Mouse (Mus musculus) cerebellum, postnatal 10 days (tissue): ENCODE results near the gene Dync1h1.
"Not testable (repeated sequence)": the region's sequence is repeated elsewhere in the genome, so short reads cannot be mapped to it uniquely, and the experiment has no call there.

Source experiments
- DNase-seq, 2 experiments: peaks; one replicate each; pipeline ENCODE4 v3.0.0; 2021; ENCODE audit warnings: mixed read lengths in 2 of 2

The Dync1h1 gene

GRCm38 (mm10) chr12:110696975-110697400, 95.7 kb downstream of the Dync1h1 start:
- no peak for DNase-seq

DNA sequence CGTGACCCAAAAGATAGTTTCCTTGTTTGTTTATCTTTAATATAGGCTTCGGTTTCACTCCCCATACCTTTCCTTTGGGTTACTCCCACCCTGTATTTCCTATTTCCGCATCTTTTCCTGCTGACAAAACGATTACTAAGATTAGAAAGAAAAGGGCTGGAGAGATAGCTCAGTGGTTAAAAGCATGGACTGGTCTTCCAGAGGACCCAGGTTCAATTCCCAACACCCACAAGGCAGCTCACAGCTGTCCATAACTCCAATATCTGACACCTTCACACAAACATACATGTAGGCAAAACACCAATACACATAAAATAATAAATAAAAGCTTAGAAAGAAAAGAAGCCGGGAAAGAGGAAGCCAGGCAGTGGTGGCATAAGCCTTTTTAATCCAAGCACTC, 96.2 kb downstream of the Dync1h1 start:
- no peak for DNase-seq

DNA sequence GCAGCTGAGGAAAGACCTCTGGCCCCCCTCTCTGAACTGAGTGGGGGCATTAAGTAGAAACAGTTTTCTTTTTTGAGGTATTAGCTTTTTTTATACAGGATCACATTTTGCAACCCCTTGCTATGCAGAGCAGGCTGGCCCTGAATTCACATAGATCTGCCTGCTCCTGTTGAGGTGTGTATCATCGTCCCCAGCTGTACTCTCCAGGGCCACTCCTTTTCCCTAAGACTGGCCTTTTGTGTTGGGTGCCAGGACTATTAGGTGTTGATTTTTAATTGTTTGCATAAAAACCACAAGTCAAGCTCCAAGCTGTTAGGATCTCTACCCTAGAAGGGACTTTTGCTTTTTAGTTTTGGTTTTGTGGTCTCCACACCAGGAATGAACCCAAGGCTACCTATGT, 96.8 kb downstream of the Dync1h1 start:
- DNase-seq = no peak

- no peak for DNase-seq
Measured at GRCm38 (mm10) chr12:110698523-110699170, 97.4 kb downstream of the Dync1h1 start.

- no peak for DNase-seq
Measured at GRCm38 (mm10) chr12:110699171-110699547, 97.9 kb downstream of the Dync1h1 start.

- no peak for DNase-seq
Measured at GRCm38 (mm10) chr12:110700730-110701129, 99.5 kb downstream of the Dync1h1 start.

- DNase-seq = not testable (repeated sequence)
Measured at GRCm38 (mm10) chr12:110701363-110701762, 100.1 kb downstream of the Dync1h1 start.

DNA sequence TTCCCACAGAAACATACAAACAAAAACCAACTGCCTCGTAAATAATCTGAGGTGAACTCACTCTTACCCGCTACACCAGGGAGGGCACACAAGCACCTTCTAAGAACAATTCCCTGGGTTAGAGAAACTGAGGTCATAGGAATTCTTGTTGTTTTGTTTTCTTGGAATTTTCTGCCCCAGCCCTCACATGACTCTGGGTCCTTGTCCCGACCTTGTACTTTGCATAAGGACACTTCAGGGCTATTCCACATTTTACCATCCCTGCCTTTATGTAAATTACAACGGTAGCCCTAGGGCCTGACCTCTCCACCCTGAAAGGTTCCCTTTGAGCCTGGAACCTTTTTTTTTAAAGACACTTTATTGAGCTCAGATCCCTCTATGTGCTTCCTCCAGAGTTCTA, 101.3 kb downstream of the Dync1h1 start, which contains the start of gene Hsp90aa1:
TSS of gene Hsp90aa1 (minus strand) at position 173 of the 400 bp plus-strand sequence.
- DNase-seq = no peak

DNA sequence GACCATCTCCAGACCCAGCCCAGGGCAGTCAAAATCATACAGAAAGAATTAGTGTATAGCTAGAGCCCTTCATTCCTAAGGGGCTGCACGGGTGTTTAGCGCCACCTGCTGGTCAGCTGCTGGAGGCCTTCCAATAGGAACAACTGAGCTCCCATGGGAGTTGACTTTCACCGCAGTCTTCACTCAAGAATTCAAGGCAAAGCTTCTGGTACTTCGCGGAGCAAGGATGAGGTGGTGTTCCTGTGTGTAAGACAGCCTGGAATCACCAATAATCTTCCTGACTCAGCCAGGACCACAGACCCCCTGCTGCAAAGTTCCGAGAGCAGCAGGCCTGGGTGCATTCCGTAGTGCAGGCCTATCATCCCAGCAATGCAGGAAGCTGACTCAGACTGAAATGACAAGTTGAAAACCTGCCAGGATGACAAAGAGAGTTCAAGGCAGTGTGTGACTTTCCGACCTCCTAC, 101.8 kb downstream of the Dync1h1 start:
- DNase-seq = peak; percentile 92 to 94

DNA sequence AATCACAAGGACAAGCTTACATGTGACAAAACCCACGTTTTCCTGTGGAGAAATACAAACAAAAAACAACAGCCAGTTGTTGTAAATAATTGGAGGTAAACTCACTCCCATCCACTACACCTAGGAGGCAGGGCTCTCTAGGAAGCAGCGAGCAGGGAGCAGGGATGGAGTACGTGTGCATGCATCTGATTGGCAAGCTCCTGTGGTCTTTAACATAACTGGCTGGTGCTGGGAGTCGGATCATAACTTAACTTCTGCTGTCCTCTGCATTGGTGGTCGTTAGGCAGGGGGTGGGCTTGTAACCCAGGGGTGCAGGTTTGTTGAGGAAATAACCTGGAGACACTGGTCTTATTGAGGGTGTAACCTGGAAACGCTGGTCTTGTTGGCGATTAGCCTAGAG, 102.4 kb downstream of the Dync1h1 start:
- DNase-seq = no peak

GRCm38 (mm10) chr12:110705419-110705818, 104.2 kb downstream of the Dync1h1 start:
- not testable (repeated sequence) for DNase-seq

GRCm38 (mm10) chr12:110706337-110707231, 105.3 kb downstream of the Dync1h1 start:
- DNase-seq = peak; percentile 54 to 55

- no peak for DNase-seq
Measured at GRCm38 (mm10) chr12:110707451-110707850, 106.2 kb downstream of the Dync1h1 start.

DNA sequence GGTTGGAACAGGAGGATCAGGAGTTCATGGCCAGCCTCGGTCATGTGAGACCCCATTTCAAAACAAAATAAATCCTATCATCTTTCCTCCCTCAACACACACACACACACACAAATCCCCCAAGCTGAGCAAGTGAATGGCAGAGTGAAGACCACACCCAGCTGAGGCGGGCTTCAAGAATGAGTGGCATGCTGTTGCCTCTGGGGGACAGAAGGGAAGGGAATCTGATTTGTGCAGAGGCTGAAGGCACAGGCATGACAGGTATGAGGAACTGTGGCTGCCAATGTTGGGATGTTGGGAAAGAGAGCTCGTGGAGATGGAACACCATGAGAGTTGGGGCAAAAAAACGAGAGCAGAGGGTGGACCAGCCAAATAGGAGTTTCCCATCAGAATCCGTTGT, 110.0 kb downstream of the Dync1h1 start:
- DNase-seq = no peak

- DNase-seq = peak in 1 of 2 experiments; percentile 23
Measured at GRCm38 (mm10) chr12:110713784-110714183, 112.5 kb downstream of the Dync1h1 start.

DNA sequence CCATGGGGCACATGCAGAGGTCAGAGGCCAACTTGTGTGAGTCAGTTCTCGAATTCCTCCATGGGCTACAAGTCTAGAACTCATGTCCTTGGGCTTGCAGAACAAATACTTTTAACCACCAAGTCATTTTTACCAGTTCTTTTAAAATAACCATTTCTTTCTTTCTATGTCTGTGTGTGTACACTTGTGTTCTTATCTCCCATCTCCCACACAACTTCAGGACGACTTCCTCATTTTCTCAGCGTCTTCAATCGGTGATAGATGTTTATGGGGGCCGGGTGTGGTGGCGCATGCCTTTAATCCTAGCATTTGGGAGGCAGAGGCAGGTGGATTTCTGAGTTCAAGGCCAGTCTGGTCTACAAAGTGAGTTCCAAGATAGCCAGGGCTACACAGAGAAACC, 113.0 kb downstream of the Dync1h1 start:
- DNase-seq = no peak

DNA sequence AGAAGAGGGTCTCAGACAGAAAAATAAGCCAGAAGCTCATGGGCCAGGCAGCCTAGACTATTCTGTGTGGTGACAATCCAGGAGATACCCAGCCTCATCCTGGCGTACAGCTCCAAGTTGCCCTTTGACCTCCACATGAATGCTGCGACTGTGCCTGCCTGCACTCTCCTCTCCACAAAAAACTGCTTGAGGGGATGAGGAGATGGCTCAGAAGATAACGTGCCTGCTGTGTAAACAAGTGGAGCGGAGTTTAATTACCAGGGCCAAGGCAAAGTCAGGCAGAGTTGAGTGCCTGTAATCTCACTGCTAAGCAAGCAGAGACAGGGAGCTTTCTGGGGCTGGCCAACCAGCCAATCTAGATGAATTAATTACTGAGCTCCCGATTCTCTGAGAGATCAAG, 114.8 kb downstream of the Dync1h1 start:
- no peak for DNase-seq
